Mouse (Mus musculus) embryonic facial prominence, embryonic 12.5 days (tissue): ENCODE measurements around the gene Prlhr. TPM values are rescaled to one million over a fixed set of nuclear protein-coding genes. Genes with fewer than 3 reads are reported as not detected.
A peak's percentile ranks its signal among the peaks of the same experiment; 100 is the strongest.

Experiments used
- ATAC-seq: fragments of 200-750 bp; cut with Nextera tagmentation; 2 replicates; pipeline ENCODE4 v1.8.0; 2017; ENCODE audit not compliant: insufficient number of reproducible peaks, insufficient read depth, low FRiP score, low TSS enrichment
- H3K27ac ChIP-seq: fragments of 300-500 bp; sonication (generic); 2 replicates; pipeline ENCODE4 v1.5.1; 2016; ENCODE audit warnings: mild to moderate bottlenecking
- H3K27me3 ChIP-seq: fragments of 300-500 bp; sonication (generic); 2 replicates; pipeline ENCODE4 v1.6.1; 2016; ENCODE audit warnings: mild to moderate bottlenecking, moderate library complexity
- H3K36me3 ChIP-seq: fragments of 300-500 bp; sonication (generic); 2 replicates; pipeline ENCODE4 v1.6.1; 2016; ENCODE audit warnings: mild to moderate bottlenecking
- H3K4me1 ChIP-seq: fragments of 300-500 bp; sonication (generic); 2 replicates; pipeline ENCODE4 v1.6.1; 2016
- H3K4me2 ChIP-seq: fragments of 300-500 bp; sonication (generic); replicated peaks from 2 replicates; pipeline ENCODE4 v1.6.1; 2016; ENCODE audit warnings: mild to moderate bottlenecking, moderate library complexity
- H3K4me3 ChIP-seq: fragments of 300-500 bp; sonication (generic); 2 replicates; pipeline ENCODE4 v1.5.1; 2016; ENCODE audit warnings: mild to moderate bottlenecking
- H3K9ac ChIP-seq: fragments of 300-500 bp; sonication (generic); 2 replicates; pipeline ENCODE4 v1.6.1; 2016; ENCODE audit warnings: mild to moderate bottlenecking, moderate library complexity
- H3K9me3 ChIP-seq: fragments of 300-500 bp; sonication (generic); 2 replicates; pipeline ENCODE4 v1.6.1; 2016; ENCODE audit warnings: mild to moderate bottlenecking, moderate library complexity
- WGBS: fragments of 180-500 bp; shearing (Covaris S2); methylation state at CpG from one replicate; pipeline ENCODE4 v1.1.7; 2016; 5-methylcytosine and 5-hydroxymethylcytosine counted together
- polyA plus RNA-seq: library from polyadenylated mRNA; unstranded; fragments of >200 nt; fragmentation: Nextera tagmentation; extraction: Ambion mirVana; gene quantifications from 2 replicates; pipeline ENCODE4 v1.2.1, GENCODE M21; 2016

Prlhr gene
- polyA plus RNA-seq, 1 experiment from 2014 or later, result not detected

GRCm38 (mm10) chr19:60466953-60467570 lies 1.0 kb downstream of the Prlhr start:
- peak overlapping the region; percentile 50 for H3K4me2 ChIP-seq
- peaks cover 46% of the 10 kb centered on the region for H3K27me3 ChIP-seq
- 2% methylated on average over 41 of the region's 41 CpGs for WGBS
- ATAC-seq, result 0 out of 2 replicates have a peak, but pooled peaks have one; percentile 47
- H3K9ac ChIP-seq, result no peak overlapping the region
- no peaks in the 10 kb centered on the region for H3K9me3 ChIP-seq
- peak overlapping the region; percentile 24 for H3K4me3 ChIP-seq
- H3K27ac ChIP-seq, result no peak overlapping the region
- H3K4me1 ChIP-seq, result peaks cover 13% of the 10 kb centered on the region; the same call in 1 of the 2 replicates
- H3K36me3 ChIP-seq, result no peaks in the 10 kb centered on the region

GRCm38 (mm10) chr19:60465726-60466125 lies 2.4 kb downstream of the Prlhr start:
- Histone ChIP-seq H3K9ac (no peak overlapping the region), H3K4me1 (peaks cover 13% of the 10 kb centered on the region; the same call in 1 of the 2 replicates), H3K4me3 (no peak overlapping the region), H3K27ac (no peak overlapping the region), H3K27me3 (peaks cover 46% of the 10 kb centered on the region), H3K9me3 (no peaks in the 10 kb centered on the region), H3K36me3 (no peaks in the 10 kb centered on the region), H3K4me2 (no peak overlapping the region)
- 67% methylated on average over 2 of the region's 2 CpGs for WGBS
- ATAC-seq, result no peak

- ATAC-seq, result no peak
- 52% methylated on average over 3 of the region's 3 CpGs for WGBS
Measured at GRCm38 (mm10) chr19:60463896-60464295, 4.2 kb downstream of the Prlhr start.

GRCm38 (mm10) chr19:60463440-60463839 lies 4.7 kb downstream of the Prlhr start:
- no peaks in the 10 kb centered on the region for H3K9me3 ChIP-seq
- no peak overlapping the region for H3K4me2 ChIP-seq
- H3K4me3 ChIP-seq, result no peak overlapping the region
- no peak for ATAC-seq
- 82% methylated on average over 3 of the region's 3 CpGs for whole genome bisulfite sequencing
- H3K27me3 ChIP-seq, result peaks cover 29% of the 10 kb centered on the region
- no peaks in the 10 kb centered on the region for H3K36me3 ChIP-seq
- no peak overlapping the region for H3K9ac ChIP-seq
- H3K4me1 ChIP-seq, result peaks cover 11% of the 10 kb centered on the region; the same call in 1 of the 2 replicates
- no peak overlapping the region for H3K27ac ChIP-seq

More at GRCm38 (mm10) chr19:60463896-60464295, 4.2 kb downstream of the Prlhr start:
- no peak overlapping the region for H3K9ac ChIP-seq
- no peak overlapping the region for H3K4me2 ChIP-seq
- H3K36me3 ChIP-seq, result no peaks in the 10 kb centered on the region
- peaks cover 13% of the 10 kb centered on the region; the same call in 1 of the 2 replicates for H3K4me1 ChIP-seq
- H3K27me3 ChIP-seq, result peaks cover 34% of the 10 kb centered on the region
- H3K4me3 ChIP-seq, result no peak overlapping the region
- no peak overlapping the region for H3K27ac ChIP-seq
- no peaks in the 10 kb centered on the region for H3K9me3 ChIP-seq

GRCm38 (mm10) chr19:60461476-60461875 lies 6.6 kb downstream of the Prlhr start:
- Histone ChIP-seq H3K4me1 (no peaks in the 10 kb centered on the region), H3K27me3 (peaks cover 11% of the 10 kb centered on the region), H3K9me3 (no peaks in the 10 kb centered on the region), H3K36me3 (no peaks in the 10 kb centered on the region), H3K27ac (no peak overlapping the region), H3K9ac (no peak overlapping the region), H3K4me2 (no peak overlapping the region), H3K4me3 (no peak overlapping the region)
- WGBS, result 48% methylated on average over 2 of the region's 2 CpGs
- no peak for ATAC-seq

- WGBS, result 49% methylated on average over 3 of the region's 3 CpGs
- no peaks in the 10 kb centered on the region for H3K4me1 ChIP-seq
- H3K4me2 ChIP-seq, result no peak overlapping the region
- H3K4me3 ChIP-seq, result no peak overlapping the region
- no peaks in the 10 kb centered on the region for H3K27me3 ChIP-seq
- no peak overlapping the region for H3K27ac ChIP-seq
- ATAC-seq, result no peak
- no peak overlapping the region for H3K9ac ChIP-seq
- no peaks in the 10 kb centered on the region for H3K9me3 ChIP-seq
- no peaks in the 10 kb centered on the region for H3K36me3 ChIP-seq
Measured at GRCm38 (mm10) chr19:60459680-60460079, 8.4 kb downstream of the Prlhr start.

- no peaks in the 10 kb centered on the region for H3K36me3 ChIP-seq
- no peaks in the 10 kb centered on the region for H3K9me3 ChIP-seq
- H3K4me2 ChIP-seq, result no peak overlapping the region
- ATAC-seq, result no peak
- H3K9ac ChIP-seq, result no peak overlapping the region
- no peak overlapping the region for H3K27ac ChIP-seq
- WGBS, result 85% methylated on average over 2 of the region's 2 CpGs
- no peaks in the 10 kb centered on the region for H3K27me3 ChIP-seq
- H3K4me3 ChIP-seq, result no peak overlapping the region
- no peaks in the 10 kb centered on the region for H3K4me1 ChIP-seq
Measured at GRCm38 (mm10) chr19:60459071-60459470, 9.0 kb downstream of the Prlhr start.

GRCm38 (mm10) chr19:60455791-60456190 lies 12.3 kb downstream of the Prlhr start:
- no peak for ATAC-seq

GRCm38 (mm10) chr19:60440531-60440930 lies 27.6 kb downstream of the Prlhr start:
- no peaks in the 10 kb centered on the region for H3K27me3 ChIP-seq
- ATAC-seq, result no peak

More at GRCm38 (mm10) chr19:60455791-60456190, 12.3 kb downstream of the Prlhr start:
- Histone ChIP-seq H3K4me2 (no peak overlapping the region), H3K4me3 (no peak overlapping the region), H3K4me1 (no peaks in the 10 kb centered on the region), H3K9me3 (no peaks in the 10 kb centered on the region), H3K9ac (no peak overlapping the region), H3K36me3 (no peaks in the 10 kb centered on the region), H3K27ac (no peak overlapping the region), H3K27me3 (no peaks in the 10 kb centered on the region)
- WGBS, result 93% methylated on average over 1 of the region's 1 CpGs

GRCm38 (mm10) chr19:60440083-60440482 lies 28.0 kb downstream of the Prlhr start:
- no peaks in the 10 kb centered on the region for H3K36me3 ChIP-seq
- H3K9me3 ChIP-seq, result no peaks in the 10 kb centered on the region
- no peaks in the 10 kb centered on the region for H3K27me3 ChIP-seq
- no peak overlapping the region for H3K27ac ChIP-seq
- 66% methylated on average over 5 of the region's 5 CpGs for WGBS
- no peak overlapping the region for H3K4me2 ChIP-seq
- no peak overlapping the region for H3K9ac ChIP-seq
- H3K4me1 ChIP-seq, result no peaks in the 10 kb centered on the region
- H3K4me3 ChIP-seq, result no peak overlapping the region
- no peak for ATAC-seq

More at GRCm38 (mm10) chr19:60440531-60440930, 27.6 kb downstream of the Prlhr start:
- H3K36me3 ChIP-seq, result no peaks in the 10 kb centered on the region
- no peak overlapping the region for H3K27ac ChIP-seq
- no peak overlapping the region for H3K4me2 ChIP-seq
- no peaks in the 10 kb centered on the region for H3K9me3 ChIP-seq
- no peak overlapping the region for H3K4me3 ChIP-seq
- no peaks in the 10 kb centered on the region for H3K4me1 ChIP-seq
- no peak overlapping the region for H3K9ac ChIP-seq

GRCm38 (mm10) chr19:60437566-60438241 lies 30.4 kb downstream of the Prlhr start:
- H3K4me3 ChIP-seq, result no peak overlapping the region
- no peaks in the 10 kb centered on the region for H3K9me3 ChIP-seq
- 52% methylated on average over 6 of the region's 6 CpGs for WGBS
- H3K4me1 ChIP-seq, result no peaks in the 10 kb centered on the region
- H3K36me3 ChIP-seq, result no peaks in the 10 kb centered on the region
- H3K27me3 ChIP-seq, result no peaks in the 10 kb centered on the region
- H3K4me2 ChIP-seq, result no peak overlapping the region
- ATAC-seq, result no peak
- no peak overlapping the region for H3K9ac ChIP-seq
- H3K27ac ChIP-seq, result no peak overlapping the region
